Mouse (Mus musculus): Measurements from ENCODE around the gene Nprl2. TPM values are rescaled to one million over a fixed set of nuclear protein-coding genes. Genes with fewer than 3 reads are reported as not detected.

Nprl2 gene
- polyA plus RNA-seq, 1 experiment from 2014 or later: 39.7 TPM

- Histone ChIP-seq H3K4me2 (no peak overlapping the region), H3K4me1 (peaks cover 40% of the 10 kb centered on the region), H3K4me3 (replicated peaks) (no peak overlapping the region), H3K27ac (no peak overlapping the region), H3K36me3 (peaks cover 34% of the 10 kb centered on the region), H3K9ac (no peak overlapping the region), H3K9me3 (no peaks in the 10 kb centered on the region), H3K27me3 (replicated peaks) (no peaks in the 10 kb centered on the region)
- WGBS: 92% methylated on average over 8 of the region's 8 CpGs
- ATAC-seq (ENCODE audit: insufficient read depth, low FRiP score, low read depth): no peak
Measured at GRCm38 (mm10) chr9:107539940-107540339, 2.1 kb upstream of the Nprl2 start.

DNA sequence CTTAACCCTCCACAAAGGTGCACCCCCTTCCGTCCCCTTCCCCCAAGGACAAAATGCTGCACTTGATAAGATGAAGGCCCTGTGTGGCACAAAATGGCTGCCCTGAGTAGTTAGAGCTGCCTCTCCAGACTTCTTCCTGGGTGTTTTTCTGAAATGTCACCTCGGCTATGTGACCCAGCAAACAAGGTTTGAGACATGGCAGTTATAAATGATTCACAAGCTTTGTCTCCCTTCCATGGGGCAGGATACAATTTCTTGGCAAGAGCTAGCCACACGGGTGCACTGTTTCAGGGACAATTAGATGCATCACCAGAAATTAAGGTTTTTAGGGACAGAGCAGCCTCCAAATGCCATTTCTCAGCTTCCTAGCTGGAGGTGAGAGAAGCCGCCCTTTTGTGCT lies 1.6 kb upstream of the Nprl2 start:
- no peak overlapping the region; the same call in 1 of the 2 replicates for H3K4me2 ChIP-seq
- no peaks in the 10 kb centered on the region for H3K27me3 ChIP-seq (replicated peaks)
- no peaks in the 10 kb centered on the region for H3K9me3 ChIP-seq
- H3K4me1 ChIP-seq: peaks cover 36% of the 10 kb centered on the region
- no peak for ATAC-seq (ENCODE audit: insufficient read depth, low FRiP score, low read depth)
- H3K27ac ChIP-seq: no peak overlapping the region
- peaks cover 34% of the 10 kb centered on the region for H3K36me3 ChIP-seq
- H3K9ac ChIP-seq: no peak overlapping the region
- H3K4me3 ChIP-seq (replicated peaks): no peak overlapping the region
- 62% methylated on average over 4 of the region's 4 CpGs for WGBS

DNA sequence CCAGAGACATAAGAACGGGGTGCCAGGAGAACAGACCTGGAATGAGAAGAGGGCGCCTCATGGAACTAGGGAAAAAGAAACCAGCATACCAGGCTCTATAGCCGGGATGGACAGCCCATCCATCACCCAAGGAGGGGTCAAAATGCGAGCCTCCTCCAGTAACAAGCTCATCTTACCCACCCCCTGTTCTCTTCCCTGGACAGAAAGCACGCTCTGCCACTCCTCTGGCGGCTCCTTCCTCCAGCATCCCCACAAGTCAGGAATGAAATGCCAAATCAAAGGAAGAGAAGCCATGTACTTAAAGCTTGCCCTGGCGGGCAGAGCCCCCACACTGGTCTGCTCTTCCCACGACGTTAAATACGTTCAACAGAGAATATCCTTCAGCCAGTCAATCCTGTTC lies 1.0 kb upstream of the Nprl2 start:
- no peak for ATAC-seq (ENCODE audit: insufficient read depth, low FRiP score, low read depth)
- H3K9ac ChIP-seq: no peak overlapping the region
- H3K4me3 ChIP-seq (replicated peaks): peak overlapping the region; percentile 71
- no peak overlapping the region for H3K27ac ChIP-seq
- no peaks in the 10 kb centered on the region for H3K27me3 ChIP-seq (replicated peaks)
- H3K4me1 ChIP-seq: peaks cover 31% of the 10 kb centered on the region
- H3K4me2 ChIP-seq: peak overlapping the region; percentile 90
- H3K36me3 ChIP-seq: peaks cover 34% of the 10 kb centered on the region
- WGBS: 20% methylated on average over 10 of the region's 10 CpGs
- H3K9me3 ChIP-seq: no peaks in the 10 kb centered on the region

DNA sequence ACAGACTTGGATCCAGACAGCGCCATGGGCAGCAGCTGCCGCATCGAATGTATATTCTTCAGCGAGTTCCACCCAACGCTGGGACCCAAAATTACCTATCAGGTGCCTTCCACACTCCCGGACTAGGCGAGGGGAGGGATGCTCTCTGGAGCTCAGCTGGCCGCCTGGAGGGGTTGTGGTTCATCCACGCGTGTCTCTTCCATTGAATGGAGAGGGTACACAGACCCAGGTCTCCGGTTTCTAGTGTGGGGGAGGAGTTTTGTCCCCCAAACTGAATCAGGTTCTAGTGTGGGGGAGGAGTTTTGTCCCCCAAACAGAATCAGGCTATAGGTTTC lies 293 bp downstream of the Nprl2 start:
- H3K4me1 ChIP-seq: peaks cover 30% of the 10 kb centered on the region
- H3K9ac ChIP-seq: peak overlapping the region; percentile 39; the same call in 1 of the 2 replicates
- peak overlapping the region; percentile 37; the same call in 1 of the 2 replicates for H3K27ac ChIP-seq
- 3% methylated on average over 11 of the region's 11 CpGs for WGBS
- no peak for ATAC-seq (ENCODE audit: insufficient read depth, low FRiP score, low read depth)
- H3K4me3 ChIP-seq (replicated peaks): peak overlapping the region; percentile 71
- peaks cover 34% of the 10 kb centered on the region for H3K36me3 ChIP-seq
- H3K4me2 ChIP-seq: peak overlapping the region; percentile 90
- no peaks in the 10 kb centered on the region for H3K27me3 ChIP-seq (replicated peaks)
- no peaks in the 10 kb centered on the region for H3K9me3 ChIP-seq

GRCm38 (mm10) chr9:107542721-107543120 lies 695 bp downstream of the Nprl2 start:
- H3K27ac ChIP-seq: no peak overlapping the region
- no peaks in the 10 kb centered on the region for H3K27me3 ChIP-seq (replicated peaks)
- no peaks in the 10 kb centered on the region for H3K9me3 ChIP-seq
- peak overlapping the region; percentile 71 for H3K4me3 ChIP-seq (replicated peaks)
- peak overlapping the region; percentile 90 for H3K4me2 ChIP-seq
- H3K4me1 ChIP-seq: peaks cover 31% of the 10 kb centered on the region
- WGBS: 31% methylated on average over 8 of the region's 8 CpGs
- H3K36me3 ChIP-seq: peaks cover 30% of the 10 kb centered on the region
- H3K9ac ChIP-seq: peak overlapping the region; percentile 39; the same call in 1 of the 2 replicates
- ATAC-seq (ENCODE audit: insufficient read depth, low FRiP score, low read depth): no peak

DNA sequence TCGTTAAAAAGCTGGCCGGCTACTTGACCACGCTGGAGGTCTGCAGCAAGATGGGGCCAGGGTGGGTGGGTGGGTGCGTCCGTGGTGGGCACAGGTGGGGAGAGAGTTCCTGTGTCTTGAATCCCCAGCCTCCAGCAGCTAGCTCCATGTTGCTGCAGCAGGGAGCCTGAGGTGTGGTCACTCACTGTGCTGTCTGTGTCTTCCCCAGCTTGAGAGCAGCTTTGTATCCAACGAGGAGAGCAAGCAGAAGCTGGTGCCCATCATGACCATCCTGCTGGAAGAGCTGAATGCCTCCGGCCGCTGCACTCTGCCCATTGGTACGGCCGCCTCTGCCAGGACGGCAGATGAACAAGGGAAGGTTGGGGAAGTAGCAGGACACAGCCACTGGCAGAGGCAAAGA lies 1.3 kb downstream of the Nprl2 start:
- Histone ChIP-seq H3K36me3 (peaks cover 25% of the 10 kb centered on the region), H3K27me3 (replicated peaks) (no peaks in the 10 kb centered on the region), H3K9me3 (no peaks in the 10 kb centered on the region), H3K4me1 (peaks cover 31% of the 10 kb centered on the region), H3K27ac (no peak overlapping the region), H3K4me2 (no peak overlapping the region), H3K4me3 (replicated peaks) (no peak overlapping the region), H3K9ac (no peak overlapping the region)
- no peak for ATAC-seq (ENCODE audit: insufficient read depth, low FRiP score, low read depth)
- 87% methylated on average over 11 of the region's 11 CpGs for WGBS

DNA sequence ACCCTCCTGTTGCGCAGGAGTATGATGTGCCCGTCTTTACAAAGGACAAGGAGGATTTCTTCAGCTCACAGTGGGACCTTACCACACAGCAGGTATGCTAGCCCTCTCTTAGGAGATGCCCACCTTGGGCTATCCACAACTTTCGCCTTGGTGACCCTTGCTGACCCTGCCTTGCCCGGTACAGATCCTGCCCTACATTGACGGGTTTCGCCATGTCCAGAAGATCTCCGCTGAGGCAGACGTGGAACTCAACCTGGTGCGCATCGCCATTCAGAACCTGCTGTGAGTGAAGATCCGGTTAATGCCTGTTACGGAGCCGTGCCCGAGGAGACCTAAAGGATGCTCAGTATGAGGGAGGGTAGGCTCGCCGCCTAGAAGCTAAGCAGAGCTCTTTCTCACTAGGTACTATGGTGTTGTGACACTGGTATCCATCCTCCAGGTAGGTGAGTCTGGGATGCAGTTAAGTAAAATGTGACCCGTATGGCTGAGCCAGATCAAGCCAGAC lies 2.2 kb downstream of the Nprl2 start:
- no peak overlapping the region for H3K4me2 ChIP-seq
- H3K27me3 ChIP-seq (replicated peaks): no peaks in the 10 kb centered on the region
- H3K36me3 ChIP-seq: peaks cover 16% of the 10 kb centered on the region
- H3K4me1 ChIP-seq: peaks cover 31% of the 10 kb centered on the region
- no peak for ATAC-seq (ENCODE audit: insufficient read depth, low FRiP score, low read depth)
- H3K9ac ChIP-seq: no peak overlapping the region
- no peaks in the 10 kb centered on the region for H3K9me3 ChIP-seq
- no peak overlapping the region for H3K4me3 ChIP-seq (replicated peaks)
- no peak overlapping the region for H3K27ac ChIP-seq
- 94% methylated on average over 17 of the region's 17 CpGs for WGBS

- no peak overlapping the region for H3K4me3 ChIP-seq (replicated peaks)
- peaks cover 12% of the 10 kb centered on the region for H3K36me3 ChIP-seq
- H3K9me3 ChIP-seq: no peaks in the 10 kb centered on the region
- H3K27me3 ChIP-seq (replicated peaks): no peaks in the 10 kb centered on the region
- ATAC-seq (ENCODE audit: insufficient read depth, low FRiP score, low read depth): no peak
- peaks cover 31% of the 10 kb centered on the region for H3K4me1 ChIP-seq
- no peak overlapping the region for H3K4me2 ChIP-seq
- H3K27ac ChIP-seq: no peak overlapping the region
- H3K9ac ChIP-seq: no peak overlapping the region
- WGBS: 95% methylated on average over 12 of the region's 12 CpGs
Measured at GRCm38 (mm10) chr9:107544729-107545128, 2.7 kb downstream of the Nprl2 start.

DNA sequence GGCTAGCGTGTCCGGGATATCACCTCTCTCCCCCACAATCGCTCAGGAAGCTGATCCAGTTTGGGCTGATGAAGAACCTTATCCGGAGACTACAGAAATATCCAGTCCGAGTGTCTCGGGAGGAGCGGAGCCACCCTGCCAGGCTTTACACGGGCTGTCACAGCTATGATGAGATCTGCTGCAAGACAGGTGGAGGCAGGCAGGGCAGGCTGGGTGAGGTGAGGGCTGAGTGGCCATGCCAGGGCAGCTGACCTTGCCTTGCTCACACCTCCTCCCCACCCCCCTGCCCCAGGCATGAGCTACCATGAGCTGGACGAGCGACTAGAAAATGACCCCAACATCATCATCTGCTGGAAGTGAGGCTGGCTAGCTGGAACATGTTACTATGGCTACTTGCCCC lies 3.2 kb downstream of the Nprl2 start:
- Histone ChIP-seq H3K9me3 (no peaks in the 10 kb centered on the region), H3K4me1 (peaks cover 35% of the 10 kb centered on the region), H3K4me2 (no peak overlapping the region), H3K27me3 (replicated peaks) (no peaks in the 10 kb centered on the region), H3K4me3 (replicated peaks) (no peak overlapping the region), H3K27ac (no peak overlapping the region), H3K36me3 (peaks cover 8% of the 10 kb centered on the region), H3K9ac (no peak overlapping the region)
- 78% methylated on average over 10 of the region's 10 CpGs for WGBS
- no peak for ATAC-seq (ENCODE audit: insufficient read depth, low FRiP score, low read depth)

DNA sequence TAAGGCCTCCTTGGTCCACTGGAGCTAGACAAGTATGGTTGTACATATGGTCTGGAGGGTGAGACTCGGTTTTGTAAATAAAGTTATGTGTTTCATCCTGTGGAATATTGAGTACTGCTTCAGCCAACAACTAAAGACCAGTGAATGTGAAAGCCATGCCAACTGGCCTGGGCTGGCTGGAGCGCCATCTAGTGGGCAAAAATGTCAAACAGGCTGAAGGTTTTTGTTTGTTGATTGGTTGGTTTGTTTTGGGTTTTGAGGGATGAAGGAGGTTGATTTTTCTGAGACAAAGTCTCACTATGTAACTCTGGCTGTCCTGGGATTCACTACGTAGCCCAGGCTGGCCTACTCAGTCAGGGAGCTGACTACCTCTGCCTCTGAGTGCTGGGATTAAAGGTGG lies 3.6 kb downstream of the Nprl2 start:
- peaks cover 7% of the 10 kb centered on the region for H3K36me3 ChIP-seq
- ATAC-seq (ENCODE audit: insufficient read depth, low FRiP score, low read depth): no peak
- H3K9ac ChIP-seq: no peak overlapping the region
- no peaks in the 10 kb centered on the region for H3K9me3 ChIP-seq
- no peak overlapping the region for H3K4me2 ChIP-seq
- peaks cover 38% of the 10 kb centered on the region for H3K4me1 ChIP-seq
- no peak overlapping the region for H3K27ac ChIP-seq
- H3K4me3 ChIP-seq (replicated peaks): no peak overlapping the region
- 11% methylated on average over 3 of the region's 3 CpGs for WGBS
- no peaks in the 10 kb centered on the region for H3K27me3 ChIP-seq (replicated peaks)

- H3K9ac ChIP-seq: no peak within 1 kb of the TSS
- peak within 1 kb of the TSS; percentile 52 for H3K4me2 ChIP-seq
- no peaks in the 10 kb centered on the region for H3K9me3 ChIP-seq
- peak; percentile 57 for ATAC-seq (ENCODE audit: insufficient read depth, low FRiP score, low read depth)
- H3K27ac ChIP-seq: no peak within 1 kb of the TSS
- no peak within 1 kb of the TSS; the same call in 1 of the 2 replicates for H3K4me3 ChIP-seq (replicated peaks)
- peaks cover 7% of the 10 kb centered on the region for H3K36me3 ChIP-seq
- no peaks in the 10 kb centered on the region for H3K27me3 ChIP-seq (replicated peaks)
- H3K4me1 ChIP-seq: peaks cover 41% of the 10 kb centered on the region
- 2% methylated on average over 20 of the region's 20 CpGs for WGBS
Measured at GRCm38 (mm10) chr9:107547026-107547425, 5.0 kb downstream of the Nprl2 start, which contains the start of gene Zmynd10. Gene Zmynd10 (plus strand): TSS chr9:107547298.

GRCm38 (mm10) chr9:107547957-107548356 lies 5.9 kb downstream of the Nprl2 start:
- Histone ChIP-seq H3K4me3 (replicated peaks) (no peak overlapping the region), H3K36me3 (peaks cover 7% of the 10 kb centered on the region), H3K4me1 (peaks cover 47% of the 10 kb centered on the region), H3K4me2 (no peak overlapping the region), H3K9me3 (no peaks in the 10 kb centered on the region), H3K9ac (no peak overlapping the region), H3K27me3 (replicated peaks) (no peaks in the 10 kb centered on the region), H3K27ac (no peak overlapping the region)
- no peak for ATAC-seq (ENCODE audit: insufficient read depth, low FRiP score, low read depth)
- 72% methylated on average over 5 of the region's 5 CpGs for WGBS

DNA sequence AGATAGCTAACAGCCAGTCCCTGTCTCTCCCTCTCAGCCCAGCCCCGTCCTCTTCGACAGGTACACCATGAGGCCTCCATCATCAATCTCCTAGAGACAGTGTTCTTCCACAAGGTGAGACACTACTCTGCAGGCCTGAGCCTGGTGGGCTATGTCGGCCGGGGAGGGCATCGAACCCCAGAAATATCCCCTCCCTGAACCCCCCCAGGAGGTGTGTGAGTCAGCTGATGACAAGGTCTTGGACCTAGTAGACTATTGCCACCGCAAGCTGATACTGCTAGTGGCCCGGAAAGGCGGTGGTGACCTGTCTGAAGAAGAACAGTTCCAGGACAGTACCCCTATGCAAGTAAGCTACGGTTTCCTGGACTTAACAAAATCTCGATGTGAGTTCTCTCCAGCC lies 6.8 kb downstream of the Nprl2 start:
- Histone ChIP-seq H3K27ac (no peak overlapping the region), H3K9ac (no peak overlapping the region), H3K9me3 (no peaks in the 10 kb centered on the region), H3K4me2 (no peak overlapping the region), H3K36me3 (peaks cover 5% of the 10 kb centered on the region; the same call in 1 of the 2 replicates), H3K27me3 (replicated peaks) (no peaks in the 10 kb centered on the region), H3K4me1 (peaks cover 51% of the 10 kb centered on the region), H3K4me3 (replicated peaks) (no peak overlapping the region)
- ATAC-seq (ENCODE audit: insufficient read depth, low FRiP score, low read depth): no peak
- WGBS: 87% methylated on average over 10 of the region's 10 CpGs

Measured in stomach, embryonic 15.5 days (tissue).